Mouse (Mus musculus) hindbrain, embryonic 16.5 days (tissue): Measurements from ENCODE around the gene Thbs1. TPM values are rescaled to one million over a fixed set of nuclear protein-coding genes. Genes with fewer than 3 reads are reported as not detected.
A peak's percentile ranks its signal among the peaks of the same experiment; 100 is the strongest.

ENCODE experiments used
- ATAC-seq: fragments of 200-750 bp; cut with Nextera tagmentation; 2 replicates; pipeline ENCODE4 v1.8.0; 2017; ENCODE audit warnings: moderate TSS enrichment, moderate library complexity
- H3K27ac ChIP-seq: fragments of 300-500 bp; sonication (generic); 2 replicates; pipeline ENCODE4 v1.5.1; 2014; ENCODE audit warnings: low read depth, mild to moderate bottlenecking, control low read depth, low read length, moderate library complexity
- H3K27me3 ChIP-seq: fragments of 300-500 bp; sonication (generic); replicated peaks from 2 replicates; pipeline ENCODE4 v1.6.1; 2014; ENCODE audit warnings: low read length; ENCODE audit not compliant: control insufficient read depth, insufficient read depth
- H3K36me3 ChIP-seq: fragments of 300-500 bp; sonication (generic); 2 replicates; pipeline ENCODE4 v1.6.1; 2014; ENCODE audit warnings: mild to moderate bottlenecking, low read length, moderate library complexity, mixed read lengths; ENCODE audit not compliant: control insufficient read depth, insufficient read depth
- H3K4me1 ChIP-seq: fragments of 300-500 bp; sonication (generic); 2 replicates; pipeline ENCODE4 v1.6.1; 2014; ENCODE audit warnings: low read depth, low read length; ENCODE audit not compliant: control insufficient read depth, insufficient read depth
- H3K4me2 ChIP-seq: fragments of 300-500 bp; sonication (generic); 2 replicates; pipeline ENCODE4 v1.6.1; 2014; ENCODE audit warnings: mild to moderate bottlenecking, low read length, control low read depth, moderate library complexity
- H3K4me3 ChIP-seq: fragments of 300-500 bp; sonication (generic); 2 replicates; pipeline ENCODE4 v1.5.1; 2014; ENCODE audit warnings: mild to moderate bottlenecking, low read length, control low read depth, moderate library complexity
- H3K9ac ChIP-seq: fragments of 300-500 bp; sonication (generic); 2 replicates; pipeline ENCODE4 v1.6.1; 2014; ENCODE audit warnings: low read depth, mild to moderate bottlenecking, control low read depth, low read length, moderate library complexity
- H3K9me3 ChIP-seq: fragments of 300-500 bp; sonication (generic); 2 replicates; pipeline ENCODE4 v1.6.1; 2014; ENCODE audit warnings: mild to moderate bottlenecking, low read length, moderate library complexity; ENCODE audit not compliant: control insufficient read depth
- WGBS: fragments of 180-500 bp; shearing (Covaris S2); extraction: QIAGEN DNeasy Blood & Tissue Kit; methylation state at CpG from one replicate; pipeline ENCODE4 v1.1.7; 2014; 5-methylcytosine and 5-hydroxymethylcytosine counted together
- polyA plus RNA-seq: library from polyadenylated mRNA; unstranded; fragments of >200 nt; fragmentation: Nextera tagmentation; extraction: Ambion mirVana; gene quantifications from 2 replicates; pipeline ENCODE4 v1.2.1, GENCODE M21; 2015

Gene Thbs1
- polyA plus RNA-seq, 1 experiment from 2014 or later, result 6.2 TPM

GRCm38 (mm10) chr2:118112438-118112837 lies 762 bp downstream of the Thbs1 start:
- whole genome bisulfite sequencing, result 21% methylated on average over 5 of the region's 5 CpGs

GRCm38 (mm10) chr2:118112846-118113479 lies 1.3 kb downstream of the Thbs1 start:
- Histone ChIP-seq H3K4me1 (peaks cover 13% of the 10 kb centered on the region), H3K4me2 (peak overlapping the region; percentile 77), H3K27me3 (peaks cover 3% of the 10 kb centered on the region; the same call in 1 of the 2 replicates), H3K4me3 (peak overlapping the region; percentile 59), H3K27ac (no peak overlapping the region), H3K9me3 (no peaks in the 10 kb centered on the region), H3K9ac (no peak overlapping the region), H3K36me3 (no peaks in the 10 kb centered on the region)
- ATAC-seq, result no peak
- WGBS, result 49% methylated on average over 21 of the region's 21 CpGs

More at GRCm38 (mm10) chr2:118112438-118112837, 762 bp downstream of the Thbs1 start:
- Histone ChIP-seq H3K27me3 (peaks cover 3% of the 10 kb centered on the region; the same call in 1 of the 2 replicates), H3K27ac (no peak overlapping the region), H3K9ac (peak overlapping the region; percentile 69; the same call in 1 of the 2 replicates), H3K36me3 (no peaks in the 10 kb centered on the region), H3K4me3 (peak overlapping the region; percentile 59), H3K4me1 (peaks cover 13% of the 10 kb centered on the region), H3K9me3 (no peaks in the 10 kb centered on the region), H3K4me2 (peak overlapping the region; percentile 77)
- ATAC-seq, result no peak

- WGBS, result 40% methylated on average over 8 of the region's 8 CpGs
- Histone ChIP-seq H3K4me1 (peaks cover 13% of the 10 kb centered on the region), H3K9ac (no peak overlapping the region), H3K9me3 (no peaks in the 10 kb centered on the region), H3K27me3 (peaks cover 3% of the 10 kb centered on the region; the same call in 1 of the 2 replicates), H3K27ac (no peak overlapping the region), H3K4me2 (no peak overlapping the region; the same call in 1 of the 2 replicates), H3K4me3 (no peak overlapping the region), H3K36me3 (no peaks in the 10 kb centered on the region)
- no peak for ATAC-seq
These were observed 2.3 kb downstream of the Thbs1 start for GRCm38 (mm10) chr2:118113808-118114524.

- Histone ChIP-seq H3K27ac (no peak overlapping the region), H3K9me3 (no peaks in the 10 kb centered on the region), H3K36me3 (no peaks in the 10 kb centered on the region), H3K4me2 (no peak overlapping the region; the same call in 1 of the 2 replicates), H3K4me3 (no peak overlapping the region), H3K4me1 (peaks cover 13% of the 10 kb centered on the region), H3K9ac (no peak overlapping the region), H3K27me3 (peaks cover 3% of the 10 kb centered on the region; the same call in 1 of the 2 replicates)
- ATAC-seq, result no peak
- WGBS, result 68% methylated on average over 10 of the region's 10 CpGs
These were observed 3.0 kb downstream of the Thbs1 start for GRCm38 (mm10) chr2:118114671-118115070.

GRCm38 (mm10) chr2:118115647-118116046 lies 4.0 kb downstream of the Thbs1 start:
- no peak overlapping the region for H3K4me2 ChIP-seq
- peaks cover 11% of the 10 kb centered on the region for H3K4me1 ChIP-seq
- H3K36me3 ChIP-seq, result no peaks in the 10 kb centered on the region
- peaks cover 3% of the 10 kb centered on the region; the same call in 1 of the 2 replicates for H3K27me3 ChIP-seq
- 72% methylated on average over 7 of the region's 7 CpGs for WGBS
- no peak overlapping the region; the same call in 1 of the 2 replicates for H3K27ac ChIP-seq
- H3K9ac ChIP-seq, result no peak overlapping the region
- no peaks in the 10 kb centered on the region for H3K9me3 ChIP-seq
- ATAC-seq, result no peak
- H3K4me3 ChIP-seq, result no peak overlapping the region

- Histone ChIP-seq H3K27me3 (peaks cover 3% of the 10 kb centered on the region; the same call in 1 of the 2 replicates), H3K9ac (no peak overlapping the region), H3K27ac (no peak overlapping the region), H3K4me3 (no peak overlapping the region), H3K36me3 (no peaks in the 10 kb centered on the region), H3K9me3 (no peaks in the 10 kb centered on the region), H3K4me2 (no peak overlapping the region), H3K4me1 (peaks cover 9% of the 10 kb centered on the region)
- ATAC-seq, result 0 out of 2 replicates have a peak, but pooled peaks have one; percentile 19
- 38% methylated on average over 2 of the region's 2 CpGs for WGBS
These were observed 4.5 kb downstream of the Thbs1 start for GRCm38 (mm10) chr2:118116180-118116579.

- no peak overlapping the region for H3K27ac ChIP-seq
- WGBS, result 71% methylated on average over 3 of the region's 3 CpGs
- no peak for ATAC-seq
- H3K4me3 ChIP-seq, result no peak overlapping the region
- peaks cover 9% of the 10 kb centered on the region for H3K4me1 ChIP-seq
- H3K36me3 ChIP-seq, result no peaks in the 10 kb centered on the region
- H3K27me3 ChIP-seq, result peaks cover 3% of the 10 kb centered on the region; the same call in 1 of the 2 replicates
- H3K4me2 ChIP-seq, result no peak overlapping the region
- H3K9me3 ChIP-seq, result no peaks in the 10 kb centered on the region
- H3K9ac ChIP-seq, result no peak overlapping the region
These were observed 5.1 kb downstream of the Thbs1 start for GRCm38 (mm10) chr2:118116754-118117290.

GRCm38 (mm10) chr2:118117401-118117800 lies 5.7 kb downstream of the Thbs1 start:
- H3K4me1 ChIP-seq, result peaks cover 9% of the 10 kb centered on the region
- no peak overlapping the region for H3K9ac ChIP-seq
- H3K27me3 ChIP-seq, result peaks cover 3% of the 10 kb centered on the region; the same call in 1 of the 2 replicates
- no peaks in the 10 kb centered on the region for H3K36me3 ChIP-seq
- WGBS, result 75% methylated on average over 11 of the region's 11 CpGs
- no peak overlapping the region for H3K27ac ChIP-seq
- no peak for ATAC-seq
- H3K4me2 ChIP-seq, result no peak overlapping the region
- H3K9me3 ChIP-seq, result no peaks in the 10 kb centered on the region
- H3K4me3 ChIP-seq, result no peak overlapping the region

- Histone ChIP-seq H3K4me1 (peaks cover 9% of the 10 kb centered on the region), H3K9me3 (no peaks in the 10 kb centered on the region), H3K36me3 (no peaks in the 10 kb centered on the region), H3K27ac (no peak overlapping the region), H3K4me3 (no peak overlapping the region), H3K27me3 (peaks cover under 1% of the 10 kb centered on the region; the same call in 1 of the 2 replicates), H3K9ac (no peak overlapping the region), H3K4me2 (no peak overlapping the region)
- 84% methylated on average over 6 of the region's 6 CpGs for WGBS
- no peak for ATAC-seq
These were observed 6.4 kb downstream of the Thbs1 start for GRCm38 (mm10) chr2:118118045-118118444.
